Mouse (Mus musculus) lung, embryonic 14.5 days (tissue): ENCODE results near the gene Gstt2. TPM values are rescaled to one million over a fixed set of nuclear protein-coding genes. Genes with fewer than 3 reads are reported as not detected.
A peak's percentile ranks its signal among the peaks of the same experiment; 100 is the strongest.

Experiments
- ATAC-seq: fragments of 200-750 bp; cut with Nextera tagmentation; 2 replicates; pipeline ENCODE4 v1.8.0; 2017; ENCODE audit warnings: mild to moderate bottlenecking, moderate TSS enrichment, moderate library complexity; ENCODE audit not compliant: insufficient read depth
- DNase-seq: peaks from one replicate; pipeline ENCODE4 v3.0.0-alpha.2; 2015
- H3K27ac ChIP-seq: fragments of 300-500 bp; sonication (generic); 2 replicates; pipeline ENCODE4 v1.5.1; 2014; ENCODE audit warnings: low read depth, mild to moderate bottlenecking, moderate library complexity
- H3K27me3 ChIP-seq: fragments of 300-500 bp; sonication (generic); 2 replicates; pipeline ENCODE4 v1.6.1; 2014; ENCODE audit warnings: low read length, control low read depth; ENCODE audit not compliant: insufficient read depth
- H3K36me3 ChIP-seq: fragments of 300-500 bp; sonication (generic); 2 replicates; pipeline ENCODE4 v1.6.1; 2014; ENCODE audit warnings: control low read depth; ENCODE audit not compliant: insufficient read depth
- H3K4me1 ChIP-seq: fragments of 300-500 bp; sonication (generic); 2 replicates; pipeline ENCODE4 v1.6.1; 2014; ENCODE audit warnings: antibody characterized with exemption, control low read depth; ENCODE audit not compliant: insufficient read depth
- H3K4me2 ChIP-seq: fragments of 300-500 bp; sonication (generic); 2 replicates; pipeline ENCODE4 v1.6.1; 2014; ENCODE audit warnings: mild to moderate bottlenecking
- H3K4me3 ChIP-seq: fragments of 300-500 bp; sonication (generic); 2 replicates; pipeline ENCODE4 v1.5.1; 2014; ENCODE audit warnings: low read depth, low read length
- H3K9ac ChIP-seq: fragments of 300-500 bp; sonication (generic); 2 replicates; pipeline ENCODE4 v1.6.1; 2014
- H3K9me3 ChIP-seq: fragments of 300-500 bp; sonication (generic); 2 replicates; pipeline ENCODE4 v1.6.1; 2016; ENCODE audit warnings: low read depth, low read length, control low read depth
- CTCF ChIP-seq: IDR thresholded peaks from 2 replicates; pipeline ENCODE4 v1.5.1; 2016; ENCODE audit warnings: antibody characterized with exemption, low read depth
- WGBS: fragments of 180-500 bp; shearing (Covaris S2); extraction: QIAGEN DNeasy Blood & Tissue Kit; methylation state at CpG from one replicate; pipeline ENCODE4 v1.1.7; 2014; 5-methylcytosine and 5-hydroxymethylcytosine counted together
- polyA plus RNA-seq: library from polyadenylated mRNA; unstranded; fragments of >200 nt; fragmentation: Nextera tagmentation; extraction: Ambion mirVana; gene quantifications from 2 replicates; pipeline ENCODE4 v1.2.1, GENCODE M21; 2014

Gstt2 gene
- polyA plus RNA-seq, 1 experiment from 2014 or later, result 28.0 TPM

DNA sequence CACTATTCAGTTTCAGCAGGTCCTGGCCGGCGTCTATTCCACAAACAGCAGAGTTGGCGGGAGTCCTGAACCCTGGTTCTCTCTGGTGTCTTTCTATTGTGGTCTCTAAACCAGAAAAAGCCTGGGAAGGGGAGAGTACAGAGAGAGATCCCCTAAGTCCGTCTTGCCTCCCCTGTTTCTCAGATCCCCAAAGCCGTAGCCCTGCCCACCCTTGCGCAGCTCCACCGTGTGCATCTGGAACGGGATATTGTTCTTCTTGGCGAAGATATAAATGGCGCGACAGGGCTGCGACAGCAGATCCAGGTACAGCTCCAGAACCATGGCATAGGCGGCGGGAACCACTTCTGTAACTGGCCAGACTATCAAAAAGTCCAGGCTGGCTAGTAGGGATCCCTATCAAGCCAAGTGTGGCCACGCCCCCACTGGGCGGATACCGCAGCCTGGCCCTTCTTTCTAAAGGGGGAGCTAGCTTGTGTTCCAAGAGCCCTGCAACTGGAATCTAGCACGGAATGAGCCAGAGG is 39.0 kb downstream of the Gstt2 start, which contains the start of gene Gstt1:
Gene Gstt1 (minus strand): TSS at position 409 of the 521 bp plus-strand sequence.
- H3K4me1 ChIP-seq, result peaks cover 14% of the 10 kb centered on the region
- ATAC-seq (peak; percentile 64; the same call in 1 of the 2 replicates), DNase-seq (peak; percentile 81)
- H3K36me3 ChIP-seq, result no peaks in the 10 kb centered on the region
- no peak for TF ChIP-seq CTCF
- H3K9me3 ChIP-seq, result no peaks in the 10 kb centered on the region
- no peaks in the 10 kb centered on the region for H3K27me3 ChIP-seq
- H3K4me3 ChIP-seq, result peak within 1 kb of the TSS; percentile 45
- 0 out of 2 replicates have a peak within 1 kb of the TSS, but pooled peaks have one; percentile 4 for H3K27ac ChIP-seq
- WGBS, result 3% methylated on average over 18 of the region's 18 CpGs
- H3K9ac ChIP-seq, result peak within 1 kb of the TSS; percentile 54
- peak within 1 kb of the TSS; percentile 72 for H3K4me2 ChIP-seq

DNA sequence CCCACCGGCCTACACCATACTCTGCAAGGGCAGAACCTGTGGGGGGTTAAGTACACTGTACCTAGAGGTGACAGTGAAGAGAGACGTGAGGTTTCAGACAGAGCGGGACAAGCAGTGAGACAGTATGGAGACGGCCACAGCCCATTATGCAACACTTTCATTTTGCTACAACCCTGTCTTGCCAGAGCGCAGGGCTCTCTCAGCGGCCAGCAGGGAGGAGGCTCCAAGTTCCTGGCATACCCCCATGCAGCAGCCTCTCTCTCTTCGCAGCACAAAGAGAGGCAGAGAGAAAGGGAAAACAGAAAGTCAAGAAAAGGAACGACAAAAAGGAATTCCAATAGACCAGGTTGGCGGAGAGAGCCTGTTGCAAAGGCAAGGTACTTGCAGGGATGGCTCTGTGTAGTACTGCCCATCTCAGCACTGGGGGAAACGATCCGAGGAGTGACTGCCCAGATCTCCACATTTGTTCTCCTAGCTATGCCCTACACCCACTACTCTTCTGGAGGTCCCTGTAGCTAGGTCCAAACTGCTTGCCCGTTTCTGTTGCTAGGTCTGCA is 39.5 kb downstream of the Gstt2 start:
- WGBS, result under 1% methylated on average over 12 of the region's 12 CpGs
- Histone ChIP-seq H3K4me1 (peaks cover 14% of the 10 kb centered on the region), H3K4me3 (peak overlapping the region; percentile 45), H3K9me3 (no peaks in the 10 kb centered on the region), H3K36me3 (no peaks in the 10 kb centered on the region), H3K27ac (0 out of 2 replicates have a peak overlapping the region, but pooled peaks have one; percentile 4), H3K27me3 (no peaks in the 10 kb centered on the region), H3K9ac (peak overlapping the region; percentile 54), H3K4me2 (peak overlapping the region; percentile 72)
- peak; percentile 81 for ATAC-seq
- peak; percentile 74 for DNase-seq
- no peak for TF ChIP-seq CTCF

DNA sequence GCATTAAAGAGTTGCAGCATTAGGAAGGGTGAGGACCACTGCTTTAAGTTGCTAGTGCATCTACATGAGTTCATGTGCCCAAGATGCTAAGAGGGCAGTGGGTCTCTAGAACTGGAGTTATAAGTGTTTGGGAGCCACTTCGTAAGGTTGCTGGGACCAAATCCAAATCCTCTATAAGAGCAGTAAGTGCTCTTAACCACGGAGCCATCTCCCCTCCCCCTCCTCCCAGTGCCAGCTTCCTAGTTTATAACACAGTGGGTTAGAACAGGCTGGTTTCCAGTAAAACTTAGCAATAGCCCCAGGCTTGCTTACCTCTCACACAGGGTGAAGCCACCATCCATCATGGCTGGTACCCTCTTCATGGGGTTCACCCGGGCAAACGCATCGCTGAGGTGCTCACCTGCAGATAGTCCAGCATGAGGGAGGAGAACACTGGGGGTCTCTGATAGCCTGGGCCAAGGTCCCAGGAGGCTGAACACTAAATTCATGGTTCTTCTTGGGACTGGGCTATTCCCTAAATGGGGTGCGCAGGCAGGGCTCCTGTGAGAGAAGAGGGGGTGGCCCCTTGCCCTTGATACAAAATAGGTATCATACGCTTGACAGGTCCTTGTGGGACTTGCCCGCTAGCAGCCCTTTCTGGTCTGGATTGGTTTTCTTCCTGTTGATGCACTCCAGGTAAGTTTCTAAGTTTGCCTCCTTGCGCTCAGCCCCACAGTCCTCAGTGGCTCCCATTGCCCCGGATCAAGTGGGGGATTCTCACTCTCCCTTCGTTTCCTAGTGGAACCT is 40.3 kb downstream of the Gstt2 start:
- peaks cover 14% of the 10 kb centered on the region for H3K4me1 ChIP-seq
- no peaks in the 10 kb centered on the region for H3K36me3 ChIP-seq
- DNase-seq, result no peak
- 35% methylated on average over 11 of the region's 11 CpGs for WGBS
- H3K27ac ChIP-seq, result no peak overlapping the region
- peak; percentile 1; the same call in 1 of the 2 replicates for ATAC-seq
- no peak for TF ChIP-seq CTCF
- peak overlapping the region; percentile 72 for H3K4me2 ChIP-seq
- H3K9ac ChIP-seq, result peak overlapping the region; percentile 54; the same call in 1 of the 2 replicates
- no peaks in the 10 kb centered on the region for H3K27me3 ChIP-seq
- no peaks in the 10 kb centered on the region for H3K9me3 ChIP-seq
- peak overlapping the region; percentile 45 for H3K4me3 ChIP-seq

DNA sequence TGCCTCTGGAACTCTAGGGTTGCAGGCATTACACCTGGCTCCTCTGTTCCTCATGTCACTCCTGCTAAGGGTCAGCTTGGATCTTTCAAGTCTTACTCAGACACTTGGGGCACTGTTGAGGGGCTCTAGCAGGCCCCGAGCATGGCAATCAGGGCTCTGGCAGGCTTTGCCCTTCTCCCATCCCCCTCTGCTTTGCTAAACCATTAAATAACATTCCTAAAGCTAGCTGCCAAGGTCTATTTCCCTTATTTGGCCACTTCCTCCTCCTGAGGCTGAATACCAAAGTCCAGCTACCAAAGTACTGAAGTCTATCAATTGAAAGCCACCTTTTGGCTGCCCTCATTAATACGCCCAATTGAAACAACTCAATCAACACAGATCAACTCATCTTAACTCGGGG is 42.3 kb downstream of the Gstt2 start:
- no peak for TF ChIP-seq CTCF
- no peaks in the 10 kb centered on the region for H3K9me3 ChIP-seq
- peaks cover 17% of the 10 kb centered on the region for H3K4me1 ChIP-seq
- no peaks in the 10 kb centered on the region for H3K36me3 ChIP-seq
- ATAC-seq (0 out of 2 replicates have a peak, but pooled peaks have one; percentile 8), DNase-seq (peak; percentile 80)
- no peak overlapping the region for H3K4me3 ChIP-seq
- no peak overlapping the region for H3K9ac ChIP-seq
- H3K27me3 ChIP-seq, result no peaks in the 10 kb centered on the region
- WGBS, result 37% methylated on average over 3 of the region's 3 CpGs
- H3K27ac ChIP-seq, result 0 out of 2 replicates have a peak overlapping the region, but pooled peaks have one; percentile 4
- no peak overlapping the region for H3K4me2 ChIP-seq

DNA sequence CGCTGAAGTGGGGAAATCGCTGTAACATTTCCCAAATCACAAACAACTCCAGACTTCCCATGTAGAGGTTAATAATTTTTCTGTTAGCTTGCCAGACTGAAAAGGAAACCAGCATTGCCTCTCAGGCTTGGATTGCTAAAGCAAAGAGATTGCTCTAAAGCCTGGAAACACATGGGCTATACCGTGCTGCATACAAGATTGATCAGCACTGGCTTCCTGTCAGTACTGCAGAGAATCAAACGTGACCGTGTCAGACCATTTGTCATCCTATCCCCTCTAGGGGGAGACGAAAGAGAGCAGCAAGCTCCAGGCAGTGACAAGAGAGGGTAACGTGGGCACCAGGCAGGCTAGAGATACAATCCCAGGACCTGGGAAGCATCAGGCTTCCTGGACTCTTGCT is 46.5 kb downstream of the Gstt2 start:
- Histone ChIP-seq H3K4me1 (peaks cover 3% of the 10 kb centered on the region; the same call in 1 of the 2 replicates), H3K27ac (peak overlapping the region; percentile 31; the same call in 1 of the 2 replicates), H3K27me3 (no peaks in the 10 kb centered on the region), H3K4me2 (no peak overlapping the region), H3K36me3 (no peaks in the 10 kb centered on the region), H3K9ac (no peak overlapping the region), H3K4me3 (no peak overlapping the region), H3K9me3 (no peaks in the 10 kb centered on the region)
- DNase-seq (peak; percentile 57), ATAC-seq (peak; percentile 38; the same call in 1 of the 2 replicates)
- peak; percentile 34; the same call in 1 of the 2 replicates for TF ChIP-seq CTCF
- WGBS, result 7% methylated on average over 7 of the region's 7 CpGs

DNA sequence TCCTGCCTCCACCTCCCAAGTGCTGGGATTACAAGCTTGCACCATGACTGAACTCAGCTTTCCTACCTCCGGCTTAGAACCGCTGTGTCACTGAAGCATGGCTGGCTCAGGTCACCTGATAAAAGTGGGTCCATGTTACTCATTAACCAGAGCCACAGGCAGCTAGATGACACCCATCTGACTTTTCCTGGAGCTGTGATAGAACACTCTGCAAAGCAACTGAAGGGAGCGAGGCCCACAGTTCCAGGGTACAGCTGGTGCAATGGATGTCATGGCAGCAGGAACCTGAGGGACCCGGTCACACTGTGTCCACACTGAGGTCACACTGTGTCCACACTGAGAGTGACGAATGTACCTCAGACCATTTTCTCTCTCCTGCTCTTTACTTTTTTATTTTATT is 47.4 kb downstream of the Gstt2 start:
- TF ChIP-seq CTCF, result no peak
- no peak overlapping the region for H3K4me3 ChIP-seq
- no peak overlapping the region for H3K27ac ChIP-seq
- H3K36me3 ChIP-seq, result no peaks in the 10 kb centered on the region
- DNase-seq, result no peak
- WGBS, result 71% methylated on average over 5 of the region's 5 CpGs
- H3K4me2 ChIP-seq, result no peak overlapping the region
- no peaks in the 10 kb centered on the region for H3K27me3 ChIP-seq
- no peak overlapping the region for H3K9ac ChIP-seq
- ATAC-seq, result 0 out of 2 replicates have a peak, but pooled peaks have one; percentile 31
- H3K4me1 ChIP-seq, result peaks cover 3% of the 10 kb centered on the region; the same call in 1 of the 2 replicates
- no peaks in the 10 kb centered on the region for H3K9me3 ChIP-seq
